16 mouse cellular contexts compared by ENCODE assay signal in genomic region chr2:180034753-180035152, GRCm38 (mm10).
"Had no signal": no experiment of that assay in that cellular context is flagged by ENCODE, and none has a peak within 500 bp of the region (broad histone marks: within the 10 kb centered on the region; RNA-seq: fewer than 3 reads in every experiment).

No protein-coding gene starts in this region.

- H3K4me3 ChIP-seq: liver, embryonic 15.5 days; neural tube, embryonic 13.5 days; stomach, embryonic 15.5 days had no signal

- H3K9me3 ChIP-seq: liver, embryonic 15.5 days; neural tube, embryonic 13.5 days; stomach, embryonic 15.5 days had no signal

- H3K27me3 ChIP-seq: liver, embryonic 15.5 days; neural tube, embryonic 13.5 days; stomach, embryonic 15.5 days had no signal

- H3K4me2 ChIP-seq: liver, embryonic 11.5 days; liver, embryonic 15.5 days; midbrain, embryonic 11.5 days; neural tube, embryonic 13.5 days; stomach, embryonic 15.5 days had no signal

- H3K27ac ChIP-seq: kidney, postnatal 0 days; liver, embryonic 15.5 days; neural tube, embryonic 13.5 days; stomach, embryonic 15.5 days had no signal

- DNase-seq: kidney, adult 11 months; kidney, adult 9 months; kidney, postnatal 36 days; layer of hippocampus, adult 9-11 months; layer of hippocampus, postnatal 36 days; lung, adult 2 months; lung, postnatal 10 days; right cerebral cortex, postnatal 14 days; thymus, adult 2 months; thymus, postnatal 25 days had no signal

- H3K4me1 ChIP-seq: stomach, embryonic 15.5 days had no signal

- H3K9ac ChIP-seq: liver, embryonic 15.5 days; neural tube, embryonic 13.5 days; stomach, embryonic 15.5 days had no signal
